Comparison of ENCODE assay signal across 9 mouse cellular contexts in genomic region chr2:26090876-26091770, GRCm38 (mm10). TPM values are rescaled to one million over a fixed set of nuclear protein-coding genes. Genes with fewer than 3 reads are reported as not detected.
DNase-seq lines count a peak whose midpoint lies in the region; ATAC-seq and TF ChIP-seq lines count a peak whose summit lies in the region.
"Had no signal": no experiment of that assay in that cellular context is flagged by ENCODE, and none has a peak within 500 bp of the region (broad histone marks: within the 10 kb centered on the region; RNA-seq: fewer than 3 reads in every experiment).

No protein-coding gene starts in this region.

- H3K4me3 ChIP-seq in embryonic fibroblast, embryonic 13.5 days (ENCODE audit: insufficient read depth, low read length), result peak overlapping the region; percentile 41
- H3K4me3 ChIP-seq in intestine, embryonic 14.5 days (ENCODE audit: low read depth, low read length), result peak overlapping the region; percentile 50

- 2% methylated on average over 33 of the region's 39 CpGs for WGBS in intestine, embryonic 14.5 days

- no peaks in the 10 kb centered on the region for H3K9me3 ChIP-seq in intestine, embryonic 14.5 days (ENCODE audit: control insufficient read depth, low read length)

- H3K36me3 ChIP-seq in intestine, embryonic 14.5 days (ENCODE audit: control insufficient read depth, insufficient read depth, low read length), result 0 out of 2 replicates have a peak, but pooled peaks cover 5% of the 10 kb centered on the region

- no peak for TF ChIP-seq POLR2A in embryonic fibroblast, embryonic 13.5 days (IDR thresholded peaks at IDR 0.05; ENCODE audit: low read depth, low read length)

- DNase-seq in kidney, adult 18-20 months, result peak; percentile 40
- DNase-seq in kidney, adult 9 months, result no peak
- DNase-seq in ZHBTc4 (ENCODE audit: low read depth, low spot score), result peak; percentile 75
- peak; percentile 74 for DNase-seq in intestine, embryonic 14.5 days (ENCODE audit: low spot score)
- peak; percentile 26 for DNase-seq in lung, postnatal 10 days
- peak; percentile 67 for DNase-seq in testis, postnatal 10 days (ENCODE audit: low spot score)
- DNase-seq in thymus, postnatal 0 days (ENCODE audit: low spot score), result no peak

- H3K4me1 ChIP-seq in embryonic fibroblast, embryonic 13.5 days (ENCODE audit: control insufficient read depth, insufficient read depth, low read length), result no peaks in the 10 kb centered on the region
- peaks cover 14% of the 10 kb centered on the region for H3K4me1 ChIP-seq in intestine, embryonic 14.5 days (replicated peaks; ENCODE audit: control insufficient read depth, insufficient read depth, low read length)

- peak overlapping the region; percentile 97 for H3K4me2 ChIP-seq in intestine, embryonic 14.5 days (ENCODE audit: low read length)

- 0 out of 2 replicates have a peak, but pooled peaks cover 5% of the 10 kb centered on the region for H3K27me3 ChIP-seq in intestine, embryonic 14.5 days (replicated peaks; ENCODE audit: control insufficient read depth, insufficient read depth, low read length)
- H3K27me3 ChIP-seq: Patski had no signal

- H3K27ac ChIP-seq in embryonic fibroblast, embryonic 13.5 days (ENCODE audit: insufficient read depth, low read length), result peak overlapping the region; percentile 69; the same call in 1 of the 2 replicates
- H3K27ac ChIP-seq in intestine, embryonic 14.5 days (ENCODE audit: low read depth), result peak overlapping the region; percentile 38

- TF ChIP-seq CTCF in embryonic fibroblast, embryonic 13.5 days (IDR thresholded peaks at IDR 0.05; ENCODE audit: borderline replicate concordance, insufficient read depth, low read length), result no peak

- ATAC-seq in intestine, embryonic 14.5 days (replicated peaks; ENCODE audit: low FRiP score, low TSS enrichment, low read depth), result peak; percentile 56

- H3K9ac ChIP-seq in intestine, embryonic 14.5 days (ENCODE audit: low read length), result peak overlapping the region; percentile 51

RNA-seq across cellular contexts. Expression of gene Nacc2, which starts 31.9 kb away (rescaled TPM):
- 21.1 and 23.1 TPM in 2 replicates for polyA plus RNA-seq in embryonic fibroblast, embryonic 13.5 days (2011; ENCODE audit: insufficient read length, low read depth, missing spikeins)
- 11.3 and 13.2 TPM in 2 replicates for polyA plus RNA-seq in intestine, embryonic 14.5 days (2014; fragmentation: Nextera tagmentation; extraction: Ambion mirVana)
- 2.2 and 2.8 TPM in 2 replicates for polyA plus RNA-seq in thymus, postnatal 0 days (2015; fragmentation: Nextera tagmentation; extraction: Ambion mirVana)

Comparison
In these comparisons a context has a peak if more than half of its experiments do, and no peak if none do; other contexts are left out.
1. DNase-seq: peak in kidney, adult 18-20 months (single experiment), ZHBTc4 (single experiment), intestine, embryonic 14.5 days (single experiment), lung, postnatal 10 days (single experiment) and testis, postnatal 10 days (single experiment); none in kidney, adult 9 months (single experiment) and thymus, postnatal 0 days (single experiment).